Mouse (Mus musculus): Measurements from ENCODE around the gene Pex11b. TPM values are rescaled to one million over a fixed set of nuclear protein-coding genes. Genes with fewer than 3 reads are reported as not detected.

Pex11b gene
- polyA plus RNA-seq (2015; fragmentation: Nextera tagmentation; extraction: Ambion mirVana): 36.6 and 38.2 TPM in 2 replicates

DNA sequence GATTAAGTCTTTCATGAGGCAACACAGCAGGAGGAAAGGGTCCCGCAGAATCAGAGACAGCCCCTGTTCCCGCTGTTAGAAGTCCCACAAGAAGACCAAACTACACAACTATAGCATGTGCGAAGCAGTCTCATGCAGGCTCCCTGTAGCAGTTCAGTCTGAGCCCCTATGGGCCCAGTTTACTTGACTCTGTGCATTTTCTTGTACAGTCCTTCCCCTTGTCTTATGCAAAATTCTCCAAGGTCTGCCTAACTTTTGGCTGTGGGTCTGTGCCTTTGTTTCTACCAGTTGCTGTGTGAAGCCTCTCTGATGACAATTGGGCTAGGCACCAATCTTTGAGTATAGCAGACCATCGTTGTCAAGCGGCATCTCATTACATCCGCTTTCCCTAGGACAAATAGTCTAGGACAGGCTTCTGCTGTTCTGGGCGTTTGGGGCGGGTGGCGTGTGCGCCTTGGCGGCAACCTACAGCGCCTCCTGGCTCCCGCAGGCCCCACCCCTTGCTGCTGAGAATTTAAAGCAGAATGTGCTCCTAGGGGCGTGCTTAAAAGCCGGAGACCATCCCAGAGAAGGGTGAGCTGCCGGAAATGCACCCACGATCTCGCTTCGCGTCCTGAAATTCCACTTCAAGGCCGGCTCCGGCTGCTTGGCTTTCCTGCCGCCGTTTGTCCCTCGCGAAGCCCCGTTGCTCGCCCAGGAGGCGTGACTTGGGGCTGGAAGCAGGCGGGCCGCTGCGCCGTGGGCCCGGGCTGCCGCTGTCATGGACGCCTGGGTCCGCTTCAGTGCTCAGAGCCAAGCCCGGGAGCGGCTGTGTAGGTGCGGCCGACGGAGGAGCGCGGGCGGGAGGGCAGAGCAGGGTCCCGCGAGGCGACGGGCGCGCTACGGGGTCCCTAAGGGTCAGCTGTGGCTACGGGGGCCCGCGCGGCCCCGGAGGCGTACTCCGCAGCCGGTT lies at the start of gene Pex11b, which contains the start of gene Gm42957:
Pex11b (plus strand) TSS at position 449 of the 952 bp plus-strand sequence.
Gm42957 (plus strand) TSS at position 547 of the 952 bp plus-strand sequence.
- H3K4me2 ChIP-seq (replicated peaks; ENCODE audit: low read depth): peak within 1 kb of the TSS; percentile 74
- peaks cover 8% of the 10 kb centered on the region for H3K4me1 ChIP-seq (replicated peaks; ENCODE audit: control insufficient read depth, insufficient read depth)
- peak; percentile 72 for TF ChIP-seq CTCF (IDR thresholded peaks at IDR 0.05; ENCODE audit: low read depth)
- TF ChIP-seq EP300 (optimal IDR thresholded peaks at IDR 0.05): peak; percentile 45
- 2% methylated on average over 53 of the region's 60 CpGs for WGBS
- H3K27ac ChIP-seq (replicated peaks): peak within 1 kb of the TSS; percentile 84
- no peaks in the 10 kb centered on the region for H3K27me3 ChIP-seq (ENCODE audit: control insufficient read depth, insufficient read depth, low read length)
- H3K36me3 ChIP-seq (ENCODE audit: control insufficient read depth, insufficient read depth, low read length): peaks cover 8% of the 10 kb centered on the region
- peak within 1 kb of the TSS; percentile 77 for H3K4me3 ChIP-seq (ENCODE audit: low read depth, low read length)
- DNase-seq (ENCODE audit: low spot score) (peak; percentile 92), ATAC-seq (ENCODE audit: low FRiP score, low TSS enrichment) (peak; percentile 91)
- H3K9me3 ChIP-seq (ENCODE audit: control insufficient read depth, low read length): no peaks in the 10 kb centered on the region
- H3K9ac ChIP-seq (ENCODE audit: low read length): peak within 1 kb of the TSS; percentile 93

DNA sequence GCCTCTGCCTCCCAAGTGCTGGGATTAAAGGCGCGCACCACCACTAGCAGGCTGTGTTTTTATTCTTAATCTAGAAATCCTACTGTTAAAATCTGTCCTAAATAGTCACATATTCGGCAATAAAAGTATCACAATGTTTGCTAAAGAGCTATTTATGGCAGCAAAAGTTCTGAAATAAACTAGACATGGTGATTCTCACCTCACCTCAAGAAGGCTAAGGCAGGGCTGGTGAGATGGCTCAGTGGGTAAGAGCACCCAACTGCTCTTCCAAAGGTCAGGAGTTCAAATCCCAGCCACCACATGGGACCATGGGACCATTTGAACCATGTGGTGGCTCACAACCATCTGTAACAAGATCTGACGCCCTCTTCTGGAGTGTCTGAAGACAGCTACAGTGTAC lies 44.5 kb upstream of the Pex11b start:
- TF ChIP-seq EP300 (optimal IDR thresholded peaks at IDR 0.05): no peak
- Histone ChIP-seq H3K9ac (ENCODE audit: low read length) (no peak overlapping the region), H3K4me3 (ENCODE audit: low read depth, low read length) (no peak overlapping the region), H3K27me3 (ENCODE audit: control insufficient read depth, insufficient read depth, low read length) (no peaks in the 10 kb centered on the region), H3K4me2 (replicated peaks; ENCODE audit: low read depth) (no peak overlapping the region), H3K27ac (replicated peaks) (no peak overlapping the region), H3K9me3 (ENCODE audit: control insufficient read depth, low read length) (no peaks in the 10 kb centered on the region), H3K36me3 (ENCODE audit: control insufficient read depth, insufficient read depth, low read length) (peaks cover 3% of the 10 kb centered on the region; the same call in 1 of the 2 replicates), H3K4me1 (replicated peaks; ENCODE audit: control insufficient read depth, insufficient read depth) (no peaks in the 10 kb centered on the region)
- ATAC-seq (ENCODE audit: low FRiP score, low TSS enrichment) (no peak), DNase-seq (ENCODE audit: low spot score) (no peak)
- 83% methylated on average over 4 of the region's 4 CpGs for WGBS

DNA sequence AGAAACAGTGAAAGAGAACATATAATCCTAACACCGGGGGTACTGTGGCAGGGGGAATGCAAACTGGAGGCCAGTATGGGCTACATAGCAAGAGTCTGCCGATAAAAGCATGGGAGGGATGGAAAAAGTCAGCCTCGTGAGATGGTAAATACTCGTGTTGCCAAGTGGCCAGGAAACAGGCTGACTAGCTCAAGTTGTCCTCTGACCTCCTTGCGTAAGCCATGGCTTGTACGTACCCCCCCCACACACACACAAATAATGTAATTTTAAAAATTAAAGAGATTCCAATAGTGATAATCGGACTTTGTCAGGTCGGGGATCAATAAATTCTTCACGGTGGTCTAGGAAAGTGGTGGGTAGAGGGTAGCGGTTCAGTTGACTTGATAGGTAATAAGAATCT lies 41.8 kb upstream of the Pex11b start:
- Histone ChIP-seq H3K27ac (replicated peaks) (peak overlapping the region; percentile 88), H3K4me2 (replicated peaks; ENCODE audit: low read depth) (peak overlapping the region; percentile 65), H3K4me1 (replicated peaks; ENCODE audit: control insufficient read depth, insufficient read depth) (0 out of 2 replicates have a peak, but pooled peaks cover 3% of the 10 kb centered on the region), H3K27me3 (ENCODE audit: control insufficient read depth, insufficient read depth, low read length) (no peaks in the 10 kb centered on the region), H3K4me3 (ENCODE audit: low read depth, low read length) (peak overlapping the region; percentile 58), H3K9me3 (ENCODE audit: control insufficient read depth, low read length) (no peaks in the 10 kb centered on the region), H3K36me3 (ENCODE audit: control insufficient read depth, insufficient read depth, low read length) (peaks cover 3% of the 10 kb centered on the region; the same call in 1 of the 2 replicates), H3K9ac (ENCODE audit: low read length) (peak overlapping the region; percentile 72)
- WGBS: 2% methylated on average over 10 of the region's 10 CpGs
- DNase-seq (ENCODE audit: low spot score) (peak; percentile 45), ATAC-seq (ENCODE audit: low FRiP score, low TSS enrichment) (no peak; the same call in 1 of the 2 replicates)
- TF ChIP-seq CTCF (IDR thresholded peaks at IDR 0.05; ENCODE audit: low read depth): no peak
- no peak for TF ChIP-seq EP300 (optimal IDR thresholded peaks at IDR 0.05)

DNA sequence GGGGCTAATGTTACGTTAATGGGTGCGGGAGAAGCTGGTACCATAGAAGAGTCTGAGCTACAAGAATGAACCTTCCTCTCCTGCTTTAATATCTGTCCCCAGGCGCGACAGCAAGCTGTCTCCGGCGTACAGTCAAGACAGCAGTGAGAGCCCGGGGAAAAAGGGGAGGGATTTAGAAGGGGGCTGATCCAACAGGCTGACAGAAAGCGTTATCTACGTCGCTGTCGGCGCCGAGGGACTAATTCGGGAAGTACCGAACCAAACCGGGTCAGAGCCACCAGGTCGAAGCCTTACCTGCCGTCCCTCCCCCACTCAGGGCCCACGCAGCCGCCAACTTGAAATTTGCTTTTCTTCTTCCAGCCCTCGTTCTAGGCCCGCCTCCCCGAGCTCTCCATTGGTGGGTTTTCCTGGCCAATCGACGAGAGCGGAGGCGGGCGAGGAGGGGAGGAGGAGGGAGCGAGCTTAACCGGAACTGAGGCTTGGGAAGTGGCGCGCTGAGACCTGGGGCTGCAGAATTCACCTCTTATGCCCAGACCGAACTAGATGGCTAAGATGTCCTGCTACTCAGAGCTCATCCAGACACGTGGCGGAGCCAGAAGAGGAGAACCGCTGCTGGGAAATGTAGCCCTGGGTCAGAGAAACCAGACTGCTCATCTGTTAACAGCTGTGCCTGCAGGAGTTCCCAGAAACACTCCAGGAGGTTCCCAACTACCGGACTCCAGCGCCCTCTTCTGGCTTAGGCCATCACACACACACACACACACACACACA lies 41.2 kb upstream of the Pex11b start, which contains the start of gene Polr3gl:
Polr3gl (minus strand) TSS at position 392 of the 771 bp plus-strand sequence.
- TF ChIP-seq CTCF (IDR thresholded peaks at IDR 0.05; ENCODE audit: low read depth) (peak; percentile 49), EP300 (optimal IDR thresholded peaks at IDR 0.05) (no peak)
- no peaks in the 10 kb centered on the region for H3K27me3 ChIP-seq (ENCODE audit: control insufficient read depth, insufficient read depth, low read length)
- under 1% methylated on average over 36 of the region's 38 CpGs for WGBS

DNA sequence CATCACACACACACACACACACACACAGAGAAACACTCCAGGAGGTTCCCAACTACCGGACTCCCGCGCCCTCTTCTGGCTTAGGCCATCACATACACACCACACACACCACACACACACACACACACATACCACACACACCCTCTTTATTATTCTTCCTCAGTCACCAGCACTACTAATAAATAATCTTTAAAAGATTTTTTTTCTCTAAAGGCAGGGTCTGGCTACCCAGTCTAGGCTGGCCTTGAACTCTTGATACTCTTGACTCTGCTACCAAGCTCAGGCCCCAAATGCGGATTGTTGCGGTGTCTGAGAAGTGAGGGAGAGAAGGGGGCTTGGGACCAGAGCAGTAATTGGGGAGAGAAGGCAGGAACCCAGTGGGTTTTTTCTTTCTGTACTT lies 40.3 kb upstream of the Pex11b start:
- no peak for DNase-seq (ENCODE audit: low spot score)

More for the DNA sequence above, 41.2 kb upstream of the Pex11b start, which contains the start of gene Polr3gl:
- DNase-seq (ENCODE audit: low spot score) (peak; percentile 96), ATAC-seq (ENCODE audit: low FRiP score, low TSS enrichment) (peak; percentile 93)
- Histone ChIP-seq H3K27ac (replicated peaks) (peak within 1 kb of the TSS; percentile 88), H3K9me3 (ENCODE audit: control insufficient read depth, low read length) (no peaks in the 10 kb centered on the region), H3K4me2 (replicated peaks; ENCODE audit: low read depth) (peak within 1 kb of the TSS; percentile 65), H3K9ac (ENCODE audit: low read length) (peak within 1 kb of the TSS; percentile 72), H3K36me3 (ENCODE audit: control insufficient read depth, insufficient read depth, low read length) (peaks cover 3% of the 10 kb centered on the region; the same call in 1 of the 2 replicates), H3K4me3 (ENCODE audit: low read depth, low read length) (peak within 1 kb of the TSS; percentile 58), H3K4me1 (replicated peaks; ENCODE audit: control insufficient read depth, insufficient read depth) (0 out of 2 replicates have a peak, but pooled peaks cover 3% of the 10 kb centered on the region)

More for the DNA sequence above, 40.3 kb upstream of the Pex11b start:
- 83% methylated on average over 5 of the region's 5 CpGs for WGBS
- Histone ChIP-seq H3K9me3 (ENCODE audit: control insufficient read depth, low read length) (no peaks in the 10 kb centered on the region), H3K27me3 (ENCODE audit: control insufficient read depth, insufficient read depth, low read length) (no peaks in the 10 kb centered on the region), H3K27ac (replicated peaks) (no peak overlapping the region), H3K9ac (ENCODE audit: low read length) (no peak overlapping the region), H3K36me3 (ENCODE audit: control insufficient read depth, insufficient read depth, low read length) (peaks cover 3% of the 10 kb centered on the region; the same call in 1 of the 2 replicates), H3K4me3 (ENCODE audit: low read depth, low read length) (no peak overlapping the region), H3K4me1 (replicated peaks; ENCODE audit: control insufficient read depth, insufficient read depth) (0 out of 2 replicates have a peak, but pooled peaks cover 3% of the 10 kb centered on the region), H3K4me2 (replicated peaks; ENCODE audit: low read depth) (no peak overlapping the region)
- TF ChIP-seq CTCF (IDR thresholded peaks at IDR 0.05; ENCODE audit: low read depth) (no peak), EP300 (optimal IDR thresholded peaks at IDR 0.05) (no peak)
- no peak for ATAC-seq (ENCODE audit: low FRiP score, low TSS enrichment)

Measured in stomach, postnatal 0 days (tissue).